Mouse (Mus musculus) splenic B cell, adult 2 months (primary cell): Measurements from ENCODE around the gene Ffar2.

Experiments
- DNase-seq: peaks from one replicate; pipeline ENCODE4 v3.0.0-alpha.2; 2011; ENCODE audit warnings: low read depth, low spot score
- H3K27me3 ChIP-seq: 2 replicates; pipeline ENCODE4 v1.6.1; 2012; ENCODE audit warnings: mild to moderate bottlenecking, low read length, moderate library complexity, mixed read lengths; ENCODE audit not compliant: control insufficient read depth, poor library complexity, insufficient read depth, severe bottlenecking
- H3K36me3 ChIP-seq: 2 replicates; pipeline ENCODE4 v1.6.1; 2012; ENCODE audit warnings: mild to moderate bottlenecking, low read length, moderate library complexity, mixed read lengths; ENCODE audit not compliant: control insufficient read depth, poor library complexity, insufficient read depth, severe bottlenecking

The Ffar2 gene

DNA sequence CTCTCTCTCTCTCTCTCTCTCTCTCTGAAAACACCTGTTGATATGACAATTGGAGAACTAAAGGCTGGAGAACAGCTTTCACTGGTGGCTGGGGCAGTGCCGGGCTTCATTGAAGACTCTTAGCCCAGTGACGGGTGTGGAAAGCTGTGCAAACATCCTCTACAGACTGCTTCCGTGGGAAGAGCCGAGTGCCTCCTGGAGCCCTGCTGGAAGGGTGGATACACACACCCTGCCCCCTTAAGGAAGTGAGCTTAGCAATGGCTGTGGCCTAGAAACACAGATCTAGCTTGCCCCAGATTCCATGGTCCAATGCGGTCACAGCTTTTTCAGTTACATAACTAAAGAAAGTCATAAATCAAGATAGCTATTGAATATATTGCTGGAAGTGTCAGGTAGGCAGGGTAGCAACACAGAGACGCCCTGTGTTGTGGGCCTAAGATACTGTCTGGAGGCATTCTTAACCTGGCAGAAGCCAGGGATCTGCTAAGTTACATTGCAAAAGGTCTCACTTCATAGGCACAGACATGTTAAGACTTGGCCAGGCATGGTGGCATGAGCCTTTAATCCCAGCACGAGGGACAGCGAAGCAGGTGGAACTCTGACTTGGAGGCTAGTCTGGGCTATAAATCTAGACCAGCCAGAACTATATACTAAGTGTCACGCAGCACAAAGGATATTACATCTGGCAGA, 19.4 kb downstream of the Ffar2 start:
- DNase-seq: no peak
- no peaks in the 10 kb centered on the region for H3K27me3 ChIP-seq
- H3K36me3 ChIP-seq: no peaks in the 10 kb centered on the region

DNA sequence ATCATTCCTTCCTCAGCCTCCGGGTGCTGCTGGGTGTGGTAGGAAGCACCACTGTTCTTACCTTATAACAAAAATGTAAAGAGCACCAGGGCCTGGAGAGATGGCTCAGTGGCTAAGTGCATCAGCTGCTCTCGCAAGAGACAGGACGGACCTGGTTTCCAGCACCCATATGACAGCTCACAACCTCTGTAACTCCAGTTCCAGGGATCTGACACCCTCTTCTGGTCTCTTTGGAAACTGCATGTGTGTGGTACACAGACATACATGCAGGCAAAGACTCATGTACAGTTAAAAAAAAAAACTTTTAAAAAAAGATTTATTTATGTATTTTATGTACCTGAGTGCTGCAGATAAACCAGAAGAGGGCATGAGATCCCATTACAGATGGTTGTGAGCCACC, 20.3 kb downstream of the Ffar2 start:
- no peak for DNase-seq
- H3K27me3 ChIP-seq: no peaks in the 10 kb centered on the region
- H3K36me3 ChIP-seq: no peaks in the 10 kb centered on the region

DNA sequence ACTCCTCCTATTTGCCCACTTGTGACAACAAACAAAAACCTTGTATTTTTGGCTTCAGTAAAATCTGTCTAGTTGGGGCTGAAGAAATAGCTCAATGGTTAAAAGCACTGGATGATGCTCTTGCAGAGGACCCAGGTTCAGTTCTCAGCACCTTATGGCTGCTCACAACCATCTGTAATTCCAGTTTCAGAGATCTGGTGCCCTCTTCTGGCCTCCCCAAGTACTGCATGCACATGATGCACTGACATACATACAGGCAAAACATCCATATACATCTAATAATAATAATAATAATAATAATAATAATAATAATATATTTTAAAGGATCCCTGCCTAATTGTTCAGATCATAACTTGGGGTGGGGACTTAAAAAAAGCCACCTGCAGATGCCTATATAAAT, 22.9 kb downstream of the Ffar2 start:
- H3K36me3 ChIP-seq: no peaks in the 10 kb centered on the region
- no peaks in the 10 kb centered on the region for H3K27me3 ChIP-seq
- peak; percentile 32 for DNase-seq

DNA sequence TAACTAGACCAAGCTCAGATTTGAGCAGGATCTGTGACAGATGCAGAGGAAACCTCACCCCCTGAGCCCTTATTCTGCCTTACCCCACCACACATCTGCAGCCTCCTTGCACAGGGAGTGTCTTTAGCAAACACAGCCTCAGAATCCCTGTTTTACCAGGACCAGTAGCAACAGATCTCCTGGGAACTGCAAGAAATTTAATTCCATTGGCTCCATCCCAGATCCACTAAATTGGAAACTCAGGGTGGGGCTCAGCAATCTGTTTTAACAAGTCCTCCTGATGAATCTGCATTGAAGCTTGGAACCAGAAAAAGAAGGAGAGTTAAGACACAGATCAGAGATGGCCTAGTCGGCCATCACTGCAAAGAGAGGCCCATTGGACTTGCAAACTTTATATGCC, 26.8 kb downstream of the Ffar2 start:
- Histone ChIP-seq H3K36me3 (no peaks in the 10 kb centered on the region), H3K27me3 (no peaks in the 10 kb centered on the region)
- DNase-seq: no peak

DNA sequence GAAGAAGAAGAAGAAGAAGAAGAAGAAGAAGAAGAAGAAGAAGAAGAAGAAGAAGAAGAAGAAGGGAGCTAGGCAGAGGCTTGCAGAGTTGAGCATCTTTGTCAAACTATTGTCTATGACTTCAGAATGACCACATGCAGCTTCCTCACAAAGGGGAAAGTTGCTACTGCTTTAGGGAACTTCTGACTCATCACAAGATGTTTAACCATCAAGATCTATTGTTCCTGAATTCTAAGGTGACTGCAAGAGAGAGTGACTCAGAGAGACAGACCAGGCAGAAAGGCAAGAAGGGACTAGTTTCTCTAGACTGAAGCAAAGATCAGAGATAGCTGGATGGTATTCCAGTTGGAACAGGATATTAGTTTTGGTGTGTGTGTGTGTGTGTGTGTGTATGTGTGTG, 28.7 kb downstream of the Ffar2 start:
- Histone ChIP-seq H3K36me3 (no peaks in the 10 kb centered on the region), H3K27me3 (no peaks in the 10 kb centered on the region)
- peak; percentile 20 for DNase-seq

DNA sequence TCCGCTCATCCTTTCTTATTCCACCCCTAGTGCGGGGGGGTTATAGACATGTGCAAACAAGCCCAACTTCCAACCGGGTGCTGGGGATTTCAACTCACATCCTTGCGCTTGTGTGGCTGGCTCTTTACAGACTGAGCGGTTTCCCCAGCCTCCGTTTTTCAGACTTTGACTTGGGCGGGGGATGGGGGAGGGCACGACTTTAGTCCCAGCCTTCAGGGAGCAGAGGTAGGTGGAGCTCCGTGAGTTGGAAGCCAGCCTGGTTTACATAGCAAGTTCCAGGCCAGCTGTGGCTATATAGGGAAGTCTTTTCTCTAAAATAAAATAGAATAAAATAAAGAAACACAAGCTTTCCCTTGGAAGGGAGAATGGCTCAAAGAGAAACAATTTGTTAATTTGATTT, 31.7 kb downstream of the Ffar2 start:
- no peak for DNase-seq
- no peaks in the 10 kb centered on the region for H3K36me3 ChIP-seq
- no peaks in the 10 kb centered on the region for H3K27me3 ChIP-seq

DNA sequence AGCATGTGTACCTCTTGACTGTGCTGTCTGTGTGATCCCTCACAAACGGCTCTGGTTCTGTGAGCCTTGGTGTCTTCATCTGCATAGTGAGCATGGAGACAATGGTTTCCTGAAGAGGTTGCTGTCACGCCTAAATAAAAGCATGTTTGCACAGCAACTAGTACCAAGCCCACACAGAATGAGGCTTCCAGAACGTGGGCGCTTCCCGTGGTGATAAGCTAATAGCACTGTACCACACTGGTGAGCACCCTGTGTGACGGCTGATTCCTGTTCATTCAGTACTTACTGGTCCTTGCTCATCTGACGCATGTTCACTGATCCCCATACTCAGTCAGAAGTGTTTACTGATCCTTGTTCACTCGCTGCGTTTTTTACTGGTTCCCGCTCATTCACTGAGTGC, 33.4 kb downstream of the Ffar2 start:
- no peaks in the 10 kb centered on the region for H3K27me3 ChIP-seq
- no peaks in the 10 kb centered on the region for H3K36me3 ChIP-seq
- no peak for DNase-seq

DNA sequence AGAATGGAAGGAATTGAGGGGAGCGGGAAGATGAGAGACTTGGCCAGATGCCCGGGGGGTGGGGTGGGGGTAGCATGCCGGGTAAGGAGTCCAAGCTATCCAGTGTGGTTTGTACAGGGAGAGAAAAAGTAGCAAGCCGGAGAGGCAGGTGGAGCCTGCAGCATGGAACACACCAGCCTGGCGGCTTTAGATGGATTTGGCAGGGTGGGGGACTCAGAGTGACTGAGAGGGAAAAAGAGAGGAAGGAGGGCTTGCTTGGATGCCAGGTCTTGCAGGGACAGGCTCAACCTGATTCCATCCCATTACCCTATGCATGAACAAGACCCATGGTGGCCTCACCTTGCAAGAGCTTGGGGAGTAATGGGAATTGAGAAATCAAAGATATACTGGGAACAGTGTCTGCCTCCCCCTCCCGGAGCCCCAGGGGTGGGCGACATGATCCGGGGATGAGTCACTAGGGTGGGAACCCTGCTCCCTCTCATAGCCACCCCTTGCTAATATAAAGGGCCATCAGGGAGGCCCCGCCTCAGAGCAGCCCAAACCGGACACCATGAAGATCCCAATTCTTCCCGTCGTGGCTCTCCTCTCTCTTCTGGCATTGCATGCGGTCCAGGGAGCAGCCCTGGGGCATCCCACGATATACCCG, 36.1 kb downstream of the Ffar2 start, which contains the start of gene Krtdap:
Gene Krtdap (plus strand): TSS at position 520 of the 646 bp plus-strand sequence.
- no peak for DNase-seq
- H3K36me3 ChIP-seq: no peaks in the 10 kb centered on the region

DNA sequence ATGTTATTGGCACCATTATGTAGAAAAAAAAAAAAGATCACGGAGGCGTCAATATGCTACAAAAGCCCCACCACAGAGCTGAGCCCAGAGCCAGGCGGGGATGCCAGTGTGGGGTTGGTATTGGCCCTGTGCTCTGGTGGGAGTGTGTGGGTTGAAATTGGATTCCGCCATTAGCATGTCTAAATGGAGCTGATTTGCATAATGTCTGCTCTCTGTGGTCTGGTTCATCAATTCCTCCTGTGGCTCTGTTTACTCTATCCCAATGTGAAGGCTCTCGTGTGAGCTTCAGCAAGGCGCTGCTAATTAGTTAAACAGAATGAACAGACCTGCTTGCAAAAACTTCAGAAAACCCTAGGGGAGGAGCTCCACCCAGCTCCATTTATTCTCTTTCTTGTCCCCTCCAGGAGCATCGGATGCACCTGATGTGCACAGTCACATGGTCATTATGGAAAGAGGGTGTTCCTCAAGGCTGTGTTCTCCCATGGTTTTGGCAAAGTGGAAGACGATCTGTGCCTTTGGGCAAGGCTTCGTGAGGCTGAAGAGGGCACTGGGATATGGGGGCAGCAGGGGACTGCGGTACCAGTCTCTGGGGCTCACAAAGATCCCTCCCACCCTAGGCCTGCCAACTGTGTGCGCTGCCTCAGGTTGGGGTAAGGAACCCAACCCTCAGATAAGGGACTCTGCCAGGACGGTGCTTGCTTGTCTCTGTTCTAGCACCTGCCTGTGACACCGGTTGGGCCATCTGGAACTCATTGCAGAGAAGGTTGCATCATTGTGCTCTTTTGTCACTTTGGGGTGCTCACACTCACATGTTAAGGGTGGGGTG, 37.6 kb downstream of the Ffar2 start:
- no peaks in the 10 kb centered on the region for H3K36me3 ChIP-seq
- DNase-seq: no peak
- H3K27me3 ChIP-seq: no peaks in the 10 kb centered on the region

More for the DNA sequence above, 36.1 kb downstream of the Ffar2 start, which contains the start of gene Krtdap:
- no peaks in the 10 kb centered on the region for H3K27me3 ChIP-seq

DNA sequence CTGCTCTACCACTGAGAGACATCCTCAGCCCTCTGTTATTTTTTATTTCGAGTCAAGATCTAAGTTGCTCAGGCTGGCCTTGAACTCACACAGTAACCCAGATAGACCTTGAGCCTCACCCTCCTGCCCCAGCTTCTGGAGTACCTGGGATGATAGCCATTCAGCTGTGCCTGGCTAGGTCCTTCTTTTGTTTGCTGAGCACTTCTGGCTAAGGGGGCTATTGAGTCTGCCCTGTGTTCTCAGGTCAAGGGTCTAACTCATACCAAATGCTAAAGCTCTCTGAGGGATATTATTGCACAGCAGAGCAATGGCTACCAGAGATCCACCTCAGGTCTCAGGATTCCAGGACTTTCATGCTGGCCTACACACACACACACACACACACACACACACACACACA, 38.4 kb downstream of the Ffar2 start:
- Histone ChIP-seq H3K36me3 (no peaks in the 10 kb centered on the region), H3K27me3 (no peaks in the 10 kb centered on the region)

DNA sequence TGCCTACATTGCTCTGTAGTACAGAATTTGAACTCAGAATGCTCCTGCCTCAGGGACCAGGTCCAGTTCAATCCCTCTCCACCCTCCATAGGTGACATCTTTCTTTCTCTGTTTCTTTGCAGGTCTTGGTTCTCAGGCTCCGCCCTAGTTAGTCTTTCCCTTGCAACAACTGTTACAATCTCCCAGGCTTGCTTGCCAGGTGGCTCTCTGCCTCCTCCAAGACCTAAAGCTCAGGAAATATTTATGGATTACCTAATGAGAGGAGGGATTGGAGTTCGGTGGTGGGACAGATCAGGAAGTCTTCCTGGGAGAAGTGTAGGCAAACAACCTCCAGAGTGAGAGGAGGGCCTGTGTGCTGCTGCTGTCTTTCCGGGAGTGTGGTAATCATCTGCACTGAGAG, 40.9 kb downstream of the Ffar2 start:
- no peak for DNase-seq
- Histone ChIP-seq H3K36me3 (no peaks in the 10 kb centered on the region), H3K27me3 (no peaks in the 10 kb centered on the region)

More for the DNA sequence above, 38.4 kb downstream of the Ffar2 start:
- DNase-seq: no peak

DNA sequence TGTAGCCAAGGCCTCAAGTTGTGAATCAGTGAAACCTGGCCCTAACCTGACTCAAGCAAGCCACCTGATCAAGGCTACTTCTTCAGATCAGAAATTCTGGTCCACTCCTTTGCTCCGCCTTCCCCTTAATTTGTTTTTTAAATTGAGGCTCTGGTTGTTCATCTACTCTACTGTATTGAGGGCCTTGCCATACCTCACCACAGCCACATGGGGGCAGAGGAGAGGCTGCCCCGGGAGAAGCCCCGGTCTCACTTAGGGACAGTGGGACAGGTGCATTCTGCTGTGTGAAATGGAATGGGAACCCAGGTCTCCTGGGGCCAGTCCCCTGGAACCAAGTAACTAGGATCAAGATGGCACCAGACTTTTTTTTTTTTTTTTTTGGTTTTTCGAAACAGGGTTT, 41.8 kb downstream of the Ffar2 start:
- peak; percentile 68 for DNase-seq
- H3K36me3 ChIP-seq: no peaks in the 10 kb centered on the region
- no peaks in the 10 kb centered on the region for H3K27me3 ChIP-seq

DNA sequence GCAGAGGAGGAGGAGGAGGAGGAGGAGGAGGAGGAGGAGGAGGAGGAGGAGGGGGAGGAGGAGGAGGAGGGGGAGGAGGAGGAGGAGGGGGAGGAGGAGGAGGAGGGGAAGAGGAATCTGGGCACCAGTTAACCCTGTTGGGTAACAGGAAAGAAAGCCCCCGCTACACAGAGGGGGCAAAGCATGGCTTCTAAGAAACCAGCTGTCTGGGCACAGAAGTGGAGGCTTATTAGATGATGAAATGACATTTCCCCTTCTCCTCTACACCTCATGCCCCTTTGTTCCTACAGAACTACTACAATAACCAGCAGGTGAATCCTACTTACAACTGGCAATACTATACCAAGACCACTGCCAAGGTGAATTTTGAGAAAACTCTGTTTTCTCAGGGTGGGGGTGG, 45.7 kb downstream of the Ffar2 start:
- no peaks in the 10 kb centered on the region; the same call in 1 of the 2 replicates for H3K27me3 ChIP-seq
- H3K36me3 ChIP-seq: no peaks in the 10 kb centered on the region
- DNase-seq: no peak

DNA sequence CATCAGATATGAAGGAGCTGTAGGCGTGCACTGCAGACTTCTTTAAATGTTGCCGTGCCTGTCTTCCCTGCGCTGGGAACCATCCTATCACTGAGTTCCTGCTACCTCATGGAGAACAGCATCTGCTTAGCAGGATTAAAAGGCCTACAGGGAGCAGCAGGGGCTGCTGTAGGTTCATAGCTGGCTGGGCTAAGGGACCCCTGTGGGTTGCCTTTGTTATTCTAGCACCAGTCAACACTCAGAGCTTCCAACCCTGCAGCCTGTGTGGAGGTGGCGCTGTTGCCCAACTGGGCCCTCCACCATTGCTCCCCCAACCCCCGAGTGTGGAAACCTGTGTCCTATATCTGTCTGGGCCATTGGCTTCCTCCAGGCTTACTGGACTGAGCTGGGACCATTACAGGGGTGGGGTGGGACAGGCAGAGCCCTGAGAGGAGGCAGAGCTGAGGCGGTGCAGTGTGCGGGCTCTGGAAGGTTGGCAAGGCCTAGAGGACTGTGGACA, 46.4 kb downstream of the Ffar2 start:
- Histone ChIP-seq H3K36me3 (no peaks in the 10 kb centered on the region), H3K27me3 (no peaks in the 10 kb centered on the region; the same call in 1 of the 2 replicates)
- no peak for DNase-seq

DNA sequence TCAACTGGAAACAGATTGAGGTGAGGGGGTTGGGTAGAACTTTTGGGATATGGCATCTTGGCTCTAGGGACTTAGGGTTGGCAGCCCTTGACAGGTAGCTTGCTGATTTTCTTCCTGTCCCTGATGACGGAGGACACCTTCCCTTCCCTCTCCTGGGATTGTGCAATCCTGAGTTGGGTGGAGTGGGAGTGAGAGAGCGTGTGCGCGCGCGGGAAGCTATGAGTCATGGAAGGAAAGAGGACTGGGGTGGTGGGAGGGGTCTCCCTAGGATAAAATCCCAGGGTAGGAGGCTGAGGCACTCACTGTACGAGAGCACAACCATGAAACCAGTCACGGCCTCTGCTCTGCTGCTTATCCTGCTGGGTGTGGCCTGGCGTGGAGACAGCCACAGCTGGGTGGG, 47.5 kb downstream of the Ffar2 start:
- no peaks in the 10 kb centered on the region; the same call in 1 of the 2 replicates for H3K27me3 ChIP-seq
- H3K36me3 ChIP-seq: no peaks in the 10 kb centered on the region
- DNase-seq: no peak
